Mouse (Mus musculus): Measurements from ENCODE around the gene Mcat.

Mcat gene

DNA sequence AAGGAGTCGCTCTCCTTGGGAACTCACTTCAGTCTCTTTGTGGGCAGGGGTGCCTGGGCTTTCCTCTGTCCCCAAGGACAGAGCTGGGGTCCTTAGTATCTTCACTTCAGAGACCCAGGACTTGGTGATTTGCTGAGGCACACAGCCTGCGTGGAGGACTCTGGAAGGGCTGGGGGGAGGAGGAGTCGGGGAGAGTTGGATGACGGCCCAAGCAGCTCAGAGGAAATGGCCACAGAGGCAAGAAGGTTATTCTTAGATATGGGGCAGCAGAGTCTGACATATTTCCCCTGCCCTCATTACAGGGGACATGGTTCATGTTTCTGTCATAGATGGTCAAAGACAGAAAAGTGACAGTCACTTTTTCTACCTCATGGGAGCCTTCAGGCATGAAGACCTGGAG, 23.7 kb downstream of the Mcat start:
- no peak for DNase-seq (ENCODE audit: low read depth, low spot score)

DNA sequence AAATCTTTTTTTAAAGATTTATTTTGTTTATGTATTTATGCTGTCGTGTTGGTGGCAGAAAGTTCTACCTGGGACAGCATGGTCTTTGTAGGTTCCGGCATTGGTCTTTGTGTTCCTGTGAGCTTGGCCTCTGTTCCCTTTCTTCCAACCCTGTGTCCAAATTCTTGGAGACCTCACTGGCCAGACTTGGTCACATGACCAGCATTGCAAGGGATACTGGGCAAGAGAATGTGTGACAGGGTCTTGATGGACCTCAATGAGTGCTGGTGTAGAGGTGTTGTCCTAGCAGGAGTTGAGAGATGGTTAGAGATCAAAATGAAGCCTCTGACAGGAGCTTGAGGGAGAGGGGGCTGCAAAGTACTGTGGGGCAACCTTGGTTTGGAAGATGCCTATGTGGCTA, 24.7 kb downstream of the Mcat start:
- no peak for DNase-seq (ENCODE audit: low read depth, low spot score)

DNA sequence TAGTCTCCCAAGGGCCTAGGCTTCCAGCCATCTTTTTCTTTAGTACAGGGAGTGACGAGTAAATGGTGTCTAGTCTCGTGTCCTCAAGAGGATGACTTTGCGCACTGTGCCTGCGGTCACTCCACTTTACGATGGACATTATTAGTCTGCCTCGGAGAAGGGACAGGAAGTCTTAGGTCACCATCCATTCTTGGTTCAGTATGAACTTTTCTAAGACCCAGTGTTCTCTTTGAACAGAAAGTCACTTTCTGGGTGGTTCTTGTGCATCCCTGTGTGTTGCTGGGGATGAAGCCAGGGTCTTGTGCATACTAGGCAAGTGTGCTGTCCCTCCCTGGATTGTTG, 27.7 kb downstream of the Mcat start:
- DNase-seq (ENCODE audit: low read depth, low spot score) = no peak

DNA sequence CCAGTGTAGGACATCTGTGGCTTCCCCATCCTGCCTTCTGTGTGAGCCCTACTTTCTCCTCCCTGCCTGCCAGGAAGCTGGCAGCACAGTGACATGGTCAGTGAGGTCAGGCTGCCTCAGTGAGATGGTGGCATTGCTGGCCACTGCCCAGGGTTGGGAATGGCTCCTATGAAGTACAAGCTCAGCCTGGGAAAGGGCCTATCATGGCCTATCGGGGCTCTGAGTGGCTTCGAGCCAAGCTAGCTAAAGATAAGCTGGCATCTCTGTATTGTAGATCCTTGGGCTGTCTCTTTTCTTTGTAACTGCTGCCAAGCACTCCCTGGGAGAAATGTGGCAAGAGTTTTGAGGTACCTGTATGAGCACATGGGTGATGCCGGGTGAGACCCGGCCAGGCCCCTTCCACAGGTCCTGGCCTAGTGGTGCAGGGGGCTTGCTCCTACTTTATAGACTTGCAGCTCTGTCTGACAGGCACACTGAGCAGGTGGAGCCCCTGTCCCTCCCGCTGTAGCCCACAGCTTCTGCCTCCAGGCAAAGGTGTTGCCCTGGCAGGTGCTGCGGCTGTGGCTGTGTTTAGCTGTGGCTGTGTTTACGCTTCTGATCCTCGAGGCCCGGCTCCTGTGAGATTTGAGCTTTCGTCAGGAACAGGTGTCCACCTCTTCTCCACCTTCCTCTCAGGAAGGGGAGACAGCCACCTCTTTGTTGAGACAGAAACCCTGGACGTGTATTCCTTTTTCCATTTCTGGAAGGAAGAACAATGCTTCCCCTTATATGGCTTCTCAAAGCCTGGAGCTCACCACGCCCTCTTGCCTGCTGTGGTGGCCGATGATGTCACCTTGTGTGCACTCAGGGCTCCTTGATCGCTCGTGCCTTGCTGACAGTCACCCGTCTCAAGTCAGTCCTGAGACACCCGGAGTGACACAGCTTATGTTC, 28.4 kb downstream of the Mcat start:
- no peak for DNase-seq (ENCODE audit: low read depth, low spot score)

GRCm38 (mm10) chr15:83532606-83533005, 31.0 kb downstream of the Mcat start:
- DNase-seq (ENCODE audit: low read depth, low spot score) = no peak

GRCm38 (mm10) chr15:83531961-83532469, 31.6 kb downstream of the Mcat start:
- DNase-seq (ENCODE audit: low read depth, low spot score) = no peak

DNA sequence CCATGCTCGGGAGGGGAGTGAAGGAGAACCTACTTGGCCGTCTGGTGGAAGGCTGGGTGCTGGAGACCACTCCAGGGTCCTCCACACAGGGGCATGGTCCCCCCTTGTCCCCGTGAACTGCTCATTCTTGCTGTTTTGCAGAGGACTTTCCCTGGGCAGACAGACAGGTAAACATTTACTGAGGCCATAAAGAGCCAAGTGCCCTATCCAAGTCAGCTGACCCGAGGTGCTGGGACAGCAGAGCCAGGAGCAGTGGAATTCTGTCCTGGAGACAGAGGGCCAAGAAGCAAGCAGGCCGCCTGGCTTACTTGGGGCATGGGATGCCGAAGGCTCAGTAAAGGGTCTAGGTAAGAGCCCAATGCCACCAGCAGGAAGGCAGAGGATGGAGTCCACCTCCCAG, 32.9 kb downstream of the Mcat start:
- DNase-seq (ENCODE audit: low read depth, low spot score) = no peak

DNA sequence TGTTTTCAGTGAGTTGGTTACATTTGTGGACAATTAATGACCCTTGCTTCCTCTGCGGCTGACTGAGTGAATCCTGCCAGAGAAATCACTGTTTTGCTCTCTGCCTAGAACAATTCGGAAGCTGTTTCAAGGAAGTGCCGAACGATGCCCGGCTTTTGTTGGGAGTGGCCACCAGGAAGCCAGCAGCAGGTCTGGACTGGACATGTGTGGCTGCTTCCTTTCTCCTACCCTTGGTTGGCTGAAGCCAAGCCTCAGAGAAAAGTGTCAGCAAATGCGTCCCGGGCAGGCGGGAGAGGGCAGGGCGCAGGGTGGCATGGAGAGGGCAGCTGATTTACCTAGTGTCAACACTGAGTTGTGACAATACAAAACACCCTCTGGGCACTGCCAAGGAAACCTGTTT, 33.4 kb downstream of the Mcat start:
- DNase-seq (ENCODE audit: low read depth, low spot score) = no peak

DNA sequence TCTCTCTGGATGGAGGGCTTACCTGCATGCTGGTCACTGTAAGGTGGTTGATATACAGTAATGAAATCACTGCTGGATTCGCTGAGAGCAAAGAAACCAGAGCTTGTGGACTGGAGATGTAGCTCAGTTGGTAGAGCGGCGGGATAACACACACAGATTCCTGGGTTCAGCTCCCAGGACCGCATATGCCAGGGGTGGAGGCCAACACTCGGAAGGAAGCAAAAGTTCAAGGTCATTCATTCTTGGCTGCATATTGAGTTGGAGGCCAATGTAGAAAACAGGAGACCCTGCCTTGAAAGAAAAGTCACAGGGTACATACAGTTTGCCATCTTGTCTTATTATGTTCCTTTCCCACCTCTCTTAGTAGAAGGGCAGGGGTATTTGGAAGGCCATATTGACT, 33.8 kb downstream of the Mcat start:
- no peak for DNase-seq (ENCODE audit: low read depth, low spot score)

GRCm38 (mm10) chr15:83528892-83529291, 34.7 kb downstream of the Mcat start:
- no peak for DNase-seq (ENCODE audit: low read depth, low spot score)

GRCm38 (mm10) chr15:83527747-83528146, 35.8 kb downstream of the Mcat start:
- no peak for DNase-seq (ENCODE audit: low read depth, low spot score)

DNA sequence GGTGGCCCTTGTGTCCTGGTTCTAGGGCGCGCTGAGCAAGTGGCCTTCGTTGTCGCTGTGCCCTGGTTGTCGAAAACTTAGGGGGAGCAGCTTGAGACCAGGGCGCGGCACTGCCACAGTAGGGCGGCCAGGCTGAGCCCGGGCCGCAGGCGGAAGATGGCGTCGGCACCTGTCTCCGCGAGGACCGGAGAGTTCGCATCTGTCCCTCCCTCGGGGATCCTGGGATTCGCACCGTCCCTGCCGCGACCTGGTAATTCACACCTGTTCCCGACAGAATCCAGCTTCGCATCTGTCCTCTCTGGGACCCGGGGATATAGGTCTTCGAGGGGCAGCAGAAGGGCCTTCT, 36.5 kb downstream of the Mcat start:
- DNase-seq (ENCODE audit: low read depth, low spot score) = no peak

DNA sequence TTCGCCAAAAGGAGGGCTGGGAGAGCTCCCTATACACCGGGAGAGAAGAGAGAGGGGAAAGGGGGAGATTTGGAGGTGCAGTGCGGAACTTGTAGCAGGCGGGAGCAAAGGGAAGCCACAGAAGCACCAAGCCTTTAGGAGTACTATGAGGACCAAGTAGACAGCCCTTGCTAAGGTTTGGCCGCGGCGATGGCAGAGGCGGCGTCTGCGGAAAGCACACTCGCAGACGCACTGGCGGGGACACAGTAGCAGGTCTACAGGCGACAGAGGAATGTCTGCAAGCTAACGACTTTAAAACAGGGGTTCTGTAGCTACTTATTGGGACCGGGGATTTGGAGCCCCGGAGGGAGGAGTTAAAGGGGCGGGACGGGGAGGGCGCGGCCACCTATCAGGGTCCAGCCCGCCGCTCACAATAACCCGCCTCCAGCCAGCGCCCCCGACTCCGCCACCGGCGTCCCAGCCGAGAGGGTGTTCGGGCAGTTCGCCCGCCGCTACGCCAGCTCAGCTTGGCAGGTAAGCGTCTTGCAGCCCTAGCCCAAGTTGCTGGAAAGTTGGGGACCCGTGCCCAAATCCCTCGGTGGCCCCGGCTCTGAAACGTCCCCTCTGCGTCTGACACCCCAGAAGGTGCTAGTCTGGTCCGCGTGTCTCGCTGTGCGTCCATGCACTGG, 37.0 kb downstream of the Mcat start, which contains the start of gene Bik:
Gene Bik (plus strand): TSS at position 439 of the 668 bp plus-strand sequence.
- DNase-seq (ENCODE audit: low read depth, low spot score) = no peak

GRCm38 (mm10) chr15:83524333-83524729, 39.3 kb downstream of the Mcat start:
- no peak for DNase-seq (ENCODE audit: low read depth, low spot score)

- no peak for DNase-seq (ENCODE audit: low read depth, low spot score)
Observed at GRCm38 (mm10) chr15:83523638-83524332, 39.8 kb downstream of the Mcat start.

DNA sequence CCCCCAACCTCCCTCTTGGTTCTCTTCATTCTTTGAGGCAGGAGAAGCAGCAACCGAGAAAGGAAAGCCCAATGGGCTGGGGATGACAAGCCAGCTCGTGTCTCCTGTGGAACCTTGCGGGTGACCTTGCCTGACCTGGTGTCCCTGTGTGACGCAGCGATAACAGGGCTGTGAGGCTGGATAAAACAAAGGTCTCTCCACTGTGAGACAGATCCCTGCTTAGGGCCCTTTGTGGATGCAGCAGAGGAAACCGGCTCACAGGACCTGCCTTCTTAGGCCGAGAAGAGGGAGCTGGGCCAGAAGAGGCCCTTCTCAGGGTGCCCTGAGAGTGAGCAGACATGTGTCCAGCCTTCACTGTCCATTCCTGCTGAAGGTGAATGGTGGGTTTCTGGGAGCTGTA, 40.4 kb downstream of the Mcat start:
- no peak for DNase-seq (ENCODE audit: low read depth, low spot score)

DNA sequence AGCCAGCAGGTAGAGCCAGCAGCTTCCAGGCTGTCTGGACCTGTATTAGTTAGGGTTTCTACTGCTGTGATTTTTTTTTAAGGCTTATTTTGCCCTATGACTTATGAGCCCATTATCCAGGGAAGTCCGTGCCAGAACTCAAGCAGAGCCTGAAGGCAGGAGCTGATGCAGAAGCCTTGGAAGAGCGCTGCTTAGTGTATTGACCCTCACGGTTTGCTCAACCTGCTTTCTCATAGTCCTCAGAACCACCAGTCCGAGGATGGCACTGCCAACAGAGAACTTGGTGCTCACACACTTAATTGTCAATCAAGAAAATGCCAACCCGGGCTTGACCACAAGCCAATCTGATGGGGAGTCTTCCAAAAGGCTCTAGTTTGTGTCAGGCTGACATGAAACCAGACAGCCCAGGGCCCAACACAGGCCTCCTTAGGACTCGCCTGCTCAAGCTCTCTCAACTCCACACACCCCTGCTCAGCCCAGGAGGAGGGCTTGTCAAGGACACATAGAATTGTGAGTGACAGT, 42.7 kb downstream of the Mcat start:
- no peak for DNase-seq (ENCODE audit: low read depth, low spot score)

GRCm38 (mm10) chr15:83518215-83519048, 45.2 kb downstream of the Mcat start:
- no peak for DNase-seq (ENCODE audit: low read depth, low spot score)

- no peak for DNase-seq (ENCODE audit: low read depth, low spot score)
Observed at GRCm38 (mm10) chr15:83515018-83515417, 48.6 kb downstream of the Mcat start.

DNA sequence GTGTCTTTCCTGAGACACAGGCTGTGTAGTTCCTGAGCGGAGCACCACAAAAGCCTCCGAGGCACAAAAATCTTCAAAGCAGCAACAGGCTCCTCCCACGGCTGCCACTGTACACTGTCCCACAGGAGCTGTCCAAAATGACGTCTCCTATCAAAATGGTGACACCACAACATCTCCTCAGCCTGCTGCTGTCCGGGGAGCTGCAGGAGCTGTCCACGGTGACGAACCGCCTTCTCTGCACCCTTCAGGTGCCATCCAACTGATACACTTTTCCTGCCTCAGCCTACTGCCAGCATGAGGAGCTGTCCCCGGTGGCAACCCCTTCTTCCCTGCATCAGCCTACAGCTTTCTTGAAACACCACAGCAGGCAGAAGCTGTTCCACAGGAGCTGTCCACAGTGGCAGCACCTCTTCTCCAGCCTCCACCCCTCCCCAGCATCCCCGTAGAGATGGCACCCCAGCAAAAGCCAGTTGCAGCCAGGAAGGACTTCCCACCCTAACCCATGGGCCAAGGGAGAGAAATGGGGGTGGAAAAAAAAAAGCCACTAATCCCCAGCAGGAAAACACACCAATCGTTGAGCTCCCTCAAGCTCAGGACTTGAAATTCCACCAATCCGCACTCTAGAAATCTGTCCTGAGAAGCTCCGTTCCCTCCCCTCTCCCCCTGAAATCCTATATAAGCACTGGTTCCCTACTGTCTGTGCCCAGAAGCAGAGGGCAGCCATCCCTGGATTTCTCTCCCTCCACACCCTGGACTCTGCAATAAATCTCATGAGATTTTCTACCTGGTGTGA, 50.9 kb downstream of the Mcat start:
- no peak for DNase-seq (ENCODE audit: low read depth, low spot score)

Measured in brain, embryonic 18.5 days (tissue).